ENCODE assay signal across 21 mouse cellular contexts in genomic region chr7:128312375-128313059, GRCm38 (mm10). TPM values are rescaled to one million over a fixed set of nuclear protein-coding genes. Genes with fewer than 3 reads are reported as not detected.
A peak's percentile ranks its signal among the peaks of the same experiment; 100 is the strongest.
DNase-seq lines count a peak whose midpoint lies in the region; ATAC-seq lines count a peak whose summit lies in the region.
"Had no signal": no experiment of that assay in that cellular context is flagged by ENCODE, and none has a peak within 500 bp of the region (broad histone marks: within the 10 kb centered on the region; RNA-seq: fewer than 3 reads in every experiment).

No protein-coding gene starts in this region.

- H3K4me3 ChIP-seq in heart, embryonic 10.5 days = no peak overlapping the region
- H3K4me3 ChIP-seq in hindbrain, embryonic 10.5 days = no peak overlapping the region
- H3K4me3 ChIP-seq: embryonic facial prominence, embryonic 13.5 days; forebrain, embryonic 12.5 days; gastrocnemius, adult 2 months had no signal

- no peaks in the 10 kb centered on the region for H3K36me3 ChIP-seq in heart, embryonic 10.5 days
- no peaks in the 10 kb centered on the region for H3K36me3 ChIP-seq in hindbrain, embryonic 10.5 days
- H3K36me3 ChIP-seq: embryonic facial prominence, embryonic 13.5 days; forebrain, embryonic 12.5 days had no signal

- ATAC-seq in granulocyte monocyte progenitor cell, adult 5-6 weeks (replicated peaks; ENCODE audit: poor library complexity, severe bottlenecking) = peak; percentile 74
- ATAC-seq: intestine, embryonic 16.5 days had no signal

- no peak overlapping the region for H3K27ac ChIP-seq in heart, embryonic 10.5 days
- H3K27ac ChIP-seq in hindbrain, embryonic 10.5 days = no peak overlapping the region
- H3K27ac ChIP-seq: embryonic facial prominence, embryonic 13.5 days; forebrain, embryonic 12.5 days; gastrocnemius, adult 2 months; hindbrain, embryonic 14.5 days had no signal

- H3K9me3 ChIP-seq in heart, embryonic 10.5 days = no peaks in the 10 kb centered on the region
- H3K9me3 ChIP-seq in hindbrain, embryonic 10.5 days = no peaks in the 10 kb centered on the region
- H3K9me3 ChIP-seq: embryonic facial prominence, embryonic 13.5 days; forebrain, embryonic 12.5 days had no signal

- H3K4me1 ChIP-seq in heart, embryonic 10.5 days = peaks cover 13% of the 10 kb centered on the region
- H3K4me1 ChIP-seq in hindbrain, embryonic 10.5 days (replicated peaks) = peaks cover 9% of the 10 kb centered on the region
- H3K4me1 ChIP-seq: forebrain, embryonic 12.5 days had no signal

- peak; percentile 36 for DNase-seq in heart, embryonic 10.5 days (ENCODE audit: low spot score)
- no peak for DNase-seq in heart, adult 18-20 months
- peak; percentile 23 for DNase-seq in testis, postnatal 10 days (ENCODE audit: low spot score)
- no peak for DNase-seq in testis, postnatal 14 days (ENCODE audit: low spot score)
- DNase-seq in gastrocnemius, adult 8-10 months (ENCODE audit: low spot score in 2 of 2) = no peak
- DNase-seq in hindbrain, embryonic 10.5 days (ENCODE audit: low spot score) = no peak
- DNase-seq: adrenal gland, postnatal 25 days; cerebellum, adult 11-12 months; cerebellum, adult 9-10 months; cerebellum, postnatal 25 days; gastrocnemius, adult 2 months; gastrocnemius, postnatal 36 days; heart, postnatal 10 days; heart, postnatal 4 days had no signal

- WGBS in heart, embryonic 10.5 days = 80% methylated on average over 13 of the region's 13 CpGs
- 80% methylated on average over 13 of the region's 13 CpGs for WGBS in hindbrain, embryonic 10.5 days

- no peaks in the 10 kb centered on the region for H3K27me3 ChIP-seq in heart, embryonic 10.5 days (ENCODE audit: insufficient read depth, poor library complexity, severe bottlenecking)
- H3K27me3 ChIP-seq in hindbrain, embryonic 10.5 days (ENCODE audit: insufficient read depth, poor library complexity, severe bottlenecking) = 0 out of 2 replicates have a peak, but pooled peaks cover 4% of the 10 kb centered on the region
- H3K27me3 ChIP-seq: embryonic facial prominence, embryonic 13.5 days; forebrain, embryonic 12.5 days had no signal

RNA-seq across cellular contexts. Expression of gene BC017158, which starts 14.5 kb away (rescaled TPM):
- polyA plus RNA-seq in heart, embryonic 10.5 days (2016; fragmentation: Nextera tagmentation; extraction: Ambion mirVana) = 20.3 and 25.1 TPM in 2 replicates
- total RNA-seq in heart, adult 18-20 months (2021) = 1 to 10 TPM; 5.4 to 5.6 TPM
- 37.7 and 45.6 TPM in 2 replicates for total RNA-seq in granulocyte monocyte progenitor cell, adult 5-6 weeks (2014; fragmentation: Nextera tagmentation)
- total RNA-seq in granulocyte monocyte progenitor cell, adult 5-6 weeks (2017) = 18.4 and 24.8 TPM in 2 replicates
- total RNA-seq in gastrocnemius, adult 8-10 months (2022) = 1 to 10 TPM; 2.2 to 2.5 (median 2.3) TPM
- polyA plus RNA-seq in hindbrain, embryonic 10.5 days (2016; fragmentation: Nextera tagmentation; extraction: Ambion mirVana) = 24.7 and 26.8 TPM in 2 replicates

RNA-seq across cellular contexts. Expression of gene Slc5a2, which starts 47.1 kb away (rescaled TPM):
- 0.37 and 0.48 TPM in 2 replicates for polyA plus RNA-seq in heart, embryonic 10.5 days (2016; fragmentation: Nextera tagmentation; extraction: Ambion mirVana)
- total RNA-seq in heart, adult 18-20 months (2021) = not detected
- total RNA-seq in granulocyte monocyte progenitor cell, adult 5-6 weeks (2014; fragmentation: Nextera tagmentation) = not detected in 2 replicates
- not detected in 2 replicates for total RNA-seq in granulocyte monocyte progenitor cell, adult 5-6 weeks (2017)
- total RNA-seq in gastrocnemius, adult 8-10 months (2022) = not detected
- polyA plus RNA-seq in hindbrain, embryonic 10.5 days (2016; fragmentation: Nextera tagmentation; extraction: Ambion mirVana) = 0.29 TPM in 1 of 2 replicates, not detected in the other
- total RNA-seq: adrenal gland, postnatal 25 days; gastrocnemius, adult 2 months; gastrocnemius, postnatal 36 days; heart, adult 8-10 months; heart, postnatal 10 days; heart, postnatal 4 days had no signal
- polyA plus RNA-seq: adrenal gland, adult 2 months; forebrain, embryonic 12.5 days; hindbrain, embryonic 14.5 days; intestine, embryonic 16.5 days had no signal

Comparison
In these comparisons a context has a peak if more than half of its experiments do, and no peak if none do; other contexts are left out.
1. DNase-seq: peak in heart, embryonic 10.5 days (single experiment) and testis, postnatal 10 days (single experiment); none in heart, adult 18-20 months (0 of 2), testis, postnatal 14 days (single experiment), gastrocnemius, adult 8-10 months (0 of 2) and hindbrain, embryonic 10.5 days (single experiment).